Mouse (Mus musculus) neural tube, embryonic 10.5 days (tissue): Measurements from ENCODE around the gene Gnb5.
"Not testable (repeated sequence)": the region's sequence is repeated elsewhere in the genome, so short reads cannot be mapped to it uniquely, and the experiment has no call there.

ENCODE experiments used
- DNase-seq: peaks from one replicate; pipeline ENCODE4 v3.0.0-alpha.2; 2017; ENCODE audit warnings: low spot score; ENCODE audit errors: extremely low spot score

The Gnb5 gene

DNA sequence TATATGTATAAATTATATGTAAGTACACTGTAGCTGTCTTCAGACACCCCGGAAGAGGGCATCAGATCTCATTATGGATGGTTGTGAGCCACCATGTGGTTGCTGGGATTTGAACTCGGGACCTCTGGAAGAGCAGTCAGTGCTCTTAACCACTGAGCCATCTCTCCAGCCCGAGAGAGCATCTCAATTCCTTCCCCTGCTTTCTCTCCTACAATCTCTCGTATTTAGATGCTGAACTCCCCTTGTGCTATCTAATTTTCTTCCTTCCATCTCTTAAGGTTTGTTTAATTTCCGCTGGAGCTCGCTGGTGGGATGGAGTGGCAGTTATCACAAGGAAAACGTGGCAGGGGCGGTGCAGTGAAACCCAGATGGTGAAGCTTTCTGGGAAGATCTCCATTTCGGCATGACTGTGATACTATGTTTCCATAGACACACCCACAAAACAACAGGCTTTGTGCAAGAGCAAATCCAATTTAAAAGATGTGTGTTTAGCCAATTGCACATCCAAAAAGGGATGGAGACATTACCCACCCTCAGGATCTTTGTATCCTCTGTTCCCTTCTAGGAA is 51.1 kb downstream of the Gnb5 start:
- no peak for DNase-seq

DNA sequence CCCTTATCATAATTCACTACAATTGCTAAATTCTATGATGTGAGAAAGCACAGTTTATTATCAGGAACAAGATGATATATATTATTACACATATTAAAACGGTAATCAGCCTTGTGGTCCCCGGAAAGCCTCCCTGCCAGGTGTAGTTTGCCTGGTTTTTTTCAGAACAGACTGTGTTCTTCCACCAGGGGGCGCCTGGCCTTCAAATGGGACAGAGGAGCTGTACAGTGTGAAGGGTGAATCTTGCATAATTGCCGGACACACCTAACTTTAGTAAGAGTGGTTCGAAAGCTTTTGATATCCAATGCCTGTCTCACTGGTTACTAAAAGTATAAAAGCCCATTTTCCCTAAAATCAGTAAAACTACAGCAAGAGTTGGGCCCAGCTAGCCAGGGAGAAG is 55.6 kb downstream of the Gnb5 start:
- DNase-seq = peak; percentile 75

DNA sequence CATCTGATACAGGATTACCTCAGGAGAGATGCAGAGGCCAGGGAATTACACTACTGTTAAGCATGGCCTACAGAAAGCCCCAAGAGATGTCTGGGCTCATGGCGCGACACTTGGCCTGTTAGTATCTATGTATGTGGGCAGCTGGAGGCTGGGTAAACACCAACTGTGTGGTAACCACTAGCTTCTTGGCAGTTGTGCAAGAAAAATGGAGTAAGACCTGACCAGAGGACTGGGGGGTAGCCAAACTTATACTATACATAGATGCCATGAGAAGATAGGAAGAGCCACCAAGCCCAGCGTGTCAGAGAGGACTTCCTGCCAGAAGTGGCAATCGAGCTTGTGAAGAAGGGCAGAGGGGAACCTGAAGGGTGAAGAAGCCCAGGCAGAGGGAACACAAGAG is 56.1 kb downstream of the Gnb5 start:
- DNase-seq = no peak

DNA sequence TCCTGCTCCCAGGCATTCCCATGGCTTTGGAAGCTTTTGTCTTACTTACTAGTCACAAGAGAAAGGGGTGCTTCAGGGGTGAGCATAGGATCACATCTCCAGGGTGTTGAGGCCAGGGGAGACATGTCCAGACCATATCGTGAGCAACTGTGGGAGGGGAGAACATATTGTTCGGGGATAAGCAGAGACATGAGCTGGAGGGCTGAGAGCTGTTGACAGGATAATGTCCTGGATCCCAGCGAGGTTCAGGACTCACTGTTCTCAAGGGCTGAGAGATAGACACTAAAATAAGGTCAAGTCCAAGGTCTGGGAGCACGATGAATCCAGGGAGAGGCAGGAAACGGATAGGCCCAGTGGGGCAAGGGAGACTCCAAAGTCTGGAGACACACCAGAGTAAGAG is 56.9 kb downstream of the Gnb5 start:
- no peak for DNase-seq

DNA sequence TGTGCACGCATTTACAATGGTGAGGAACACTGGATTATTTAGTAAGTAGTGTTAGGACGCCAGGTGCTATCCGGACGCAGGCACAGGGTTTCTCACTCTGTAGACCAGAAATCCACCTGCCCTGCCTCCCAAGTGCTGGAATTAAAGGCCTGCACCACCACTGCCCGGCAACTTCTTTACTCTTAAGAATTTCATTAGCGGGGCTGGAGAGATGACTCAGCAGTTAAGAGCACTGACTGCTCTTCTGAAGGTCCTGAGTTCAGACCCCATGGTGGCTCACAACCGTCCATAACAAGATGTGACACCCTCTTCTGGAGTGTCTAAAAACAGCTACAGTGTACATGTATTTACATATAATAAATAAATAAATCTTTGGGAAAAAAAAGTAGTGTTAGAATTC is 57.6 kb downstream of the Gnb5 start:
- not testable (repeated sequence) for DNase-seq

DNA sequence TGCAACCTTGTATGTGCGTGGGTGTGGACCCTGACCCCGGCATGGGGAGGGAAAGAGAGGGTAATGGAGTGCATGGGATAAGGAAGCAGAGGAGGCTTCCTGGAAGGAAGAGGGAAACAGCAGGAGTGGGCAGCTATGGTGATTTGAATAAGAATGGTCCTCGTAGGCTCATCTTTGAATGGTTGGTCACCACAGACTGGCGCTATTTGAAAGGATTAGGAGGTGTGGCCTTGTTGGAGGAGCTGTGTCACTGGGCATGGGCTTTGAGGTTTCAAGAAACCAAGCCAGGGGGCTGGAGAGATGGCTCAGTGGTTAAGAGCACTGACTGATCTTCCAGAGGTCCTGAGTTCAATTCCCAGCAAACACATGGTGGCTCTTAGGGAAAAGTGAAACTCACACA is 59.1 kb downstream of the Gnb5 start:
- no peak for DNase-seq

DNA sequence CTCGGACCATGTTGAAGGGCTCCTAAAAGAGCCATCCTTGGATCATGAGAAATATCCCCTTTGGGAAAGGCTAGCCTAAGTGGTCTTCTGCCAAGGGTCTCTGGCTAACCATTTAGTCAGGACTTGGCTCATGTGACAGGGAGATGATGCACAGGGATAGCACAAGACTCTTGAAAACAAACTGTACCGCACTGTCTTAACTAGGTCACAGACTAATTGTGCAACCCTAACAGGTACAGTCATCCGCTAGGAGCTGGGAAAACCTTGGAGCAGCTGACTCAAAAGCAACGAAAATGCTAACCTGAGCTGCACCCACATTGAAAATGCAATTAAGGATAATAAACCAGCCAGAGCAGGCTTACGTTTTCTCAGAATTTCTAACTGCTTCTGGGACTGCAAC is 60.1 kb downstream of the Gnb5 start:
- no peak for DNase-seq

DNA sequence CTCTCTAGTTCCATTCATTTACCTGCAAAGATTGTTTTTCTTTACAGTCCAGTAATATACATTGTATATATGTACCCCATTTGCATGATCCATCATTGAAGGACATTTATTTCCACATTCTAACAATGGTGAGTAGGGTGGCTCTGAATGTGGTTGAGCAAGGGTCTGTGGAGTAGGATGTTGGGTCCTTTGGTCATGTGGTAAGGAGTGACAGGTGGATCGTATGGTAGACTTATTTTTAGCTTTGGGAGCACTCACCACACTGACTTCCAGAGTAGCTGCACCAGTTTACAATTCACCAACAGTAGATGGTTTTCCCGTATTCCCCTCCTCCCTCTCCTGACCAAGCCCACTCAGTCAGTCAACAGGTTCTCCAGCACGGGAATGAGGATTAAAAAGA is 62.7 kb downstream of the Gnb5 start:
- DNase-seq = no peak

DNA sequence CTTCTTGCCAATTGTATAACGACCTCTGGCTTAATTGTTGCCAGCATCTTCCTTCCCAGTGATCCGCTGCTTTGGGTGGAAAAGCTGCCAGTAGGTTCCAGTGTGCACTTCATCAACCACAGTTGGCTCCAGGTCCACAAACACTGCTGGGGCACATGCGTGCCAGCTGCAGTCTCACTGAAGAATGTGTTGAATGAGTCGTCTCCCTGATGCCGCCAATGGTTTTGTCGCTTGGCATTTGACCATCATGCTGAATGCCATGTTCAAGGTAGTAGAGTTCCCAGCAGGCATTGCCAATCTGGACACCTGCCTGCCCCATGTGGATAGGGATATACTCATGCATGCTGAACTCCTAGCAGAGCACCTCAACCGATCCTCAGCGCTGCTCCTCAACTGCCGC is 69.5 kb downstream of the Gnb5 start:
- DNase-seq = no peak

DNA sequence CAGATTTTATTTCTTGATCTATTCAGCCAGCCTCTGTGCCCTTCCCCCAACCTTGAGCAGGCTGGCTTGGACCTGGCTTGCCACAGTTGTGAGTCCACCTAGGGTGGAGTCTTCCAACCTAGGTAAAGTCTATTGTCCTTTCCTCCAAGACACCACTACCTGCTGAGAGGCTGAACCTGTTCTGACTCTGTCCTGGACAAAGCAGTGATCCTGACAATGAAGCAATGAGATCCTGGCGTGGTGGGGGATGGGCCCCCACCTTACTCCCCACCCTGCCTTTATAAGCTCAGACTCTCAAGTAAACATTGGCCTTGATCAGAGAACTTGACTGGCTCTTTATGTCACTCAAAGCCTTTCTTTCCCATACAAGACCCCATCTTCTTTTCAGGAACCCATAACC is 70.3 kb downstream of the Gnb5 start:
- no peak for DNase-seq

DNA sequence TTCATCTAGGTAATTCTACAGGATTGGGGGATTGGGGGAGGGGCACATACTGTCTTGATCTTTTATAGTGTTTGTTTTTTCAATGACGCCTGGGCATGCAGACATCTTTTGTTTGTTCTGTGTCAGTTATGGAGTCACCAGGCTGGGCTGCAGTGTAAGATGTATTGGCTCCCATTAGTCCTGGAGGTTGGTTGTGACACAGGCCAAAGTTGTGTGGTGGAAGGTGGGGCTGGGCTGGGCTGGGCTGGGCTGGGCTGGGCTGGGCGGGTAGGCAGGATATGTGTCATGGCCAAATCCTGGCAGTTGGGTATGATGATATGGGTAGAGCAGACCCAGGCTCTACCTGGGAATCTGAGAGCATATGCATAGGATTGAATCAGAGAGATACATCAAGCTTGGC is 72.7 kb downstream of the Gnb5 start:
- DNase-seq = no peak

DNA sequence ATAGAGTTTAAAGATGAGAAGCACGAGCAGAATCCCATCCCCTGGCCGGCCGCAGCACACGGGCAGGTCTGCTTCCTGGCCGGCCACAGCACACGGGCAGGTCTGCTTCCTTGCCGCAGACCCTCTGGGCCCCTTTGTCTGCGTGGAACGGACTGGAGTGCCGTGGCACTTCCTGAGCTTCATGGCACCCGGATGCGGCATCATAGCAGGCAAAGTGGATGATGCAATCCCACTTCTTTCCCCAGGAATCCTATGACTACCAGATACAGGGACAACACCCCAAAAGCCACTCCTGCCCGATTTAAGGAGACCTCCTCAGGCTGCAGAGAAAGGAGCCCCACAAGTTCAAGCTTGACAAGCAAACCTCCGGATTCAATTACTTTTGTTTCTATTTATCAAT is 76.7 kb downstream of the Gnb5 start:
- no peak for DNase-seq

DNA sequence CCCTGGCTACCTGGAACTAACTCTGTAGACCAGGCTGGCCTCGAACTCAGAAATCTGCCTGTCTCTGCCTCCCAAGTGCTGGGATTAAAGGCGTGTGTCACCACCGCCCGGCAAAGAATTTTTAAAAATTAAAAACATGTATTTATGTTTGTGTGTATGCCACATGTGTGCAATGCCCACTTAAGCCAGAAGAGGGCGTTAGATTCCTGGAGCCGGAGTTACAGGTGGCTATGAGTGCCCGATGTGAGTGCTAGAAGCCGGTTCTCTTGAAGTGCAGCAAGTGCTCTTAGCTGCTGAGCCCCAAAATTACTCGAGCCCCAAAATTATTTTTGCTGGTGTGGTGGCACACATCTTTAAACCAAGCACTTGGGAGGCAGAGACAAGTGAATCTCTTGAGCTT is 77.7 kb downstream of the Gnb5 start:
- no peak for DNase-seq

DNA sequence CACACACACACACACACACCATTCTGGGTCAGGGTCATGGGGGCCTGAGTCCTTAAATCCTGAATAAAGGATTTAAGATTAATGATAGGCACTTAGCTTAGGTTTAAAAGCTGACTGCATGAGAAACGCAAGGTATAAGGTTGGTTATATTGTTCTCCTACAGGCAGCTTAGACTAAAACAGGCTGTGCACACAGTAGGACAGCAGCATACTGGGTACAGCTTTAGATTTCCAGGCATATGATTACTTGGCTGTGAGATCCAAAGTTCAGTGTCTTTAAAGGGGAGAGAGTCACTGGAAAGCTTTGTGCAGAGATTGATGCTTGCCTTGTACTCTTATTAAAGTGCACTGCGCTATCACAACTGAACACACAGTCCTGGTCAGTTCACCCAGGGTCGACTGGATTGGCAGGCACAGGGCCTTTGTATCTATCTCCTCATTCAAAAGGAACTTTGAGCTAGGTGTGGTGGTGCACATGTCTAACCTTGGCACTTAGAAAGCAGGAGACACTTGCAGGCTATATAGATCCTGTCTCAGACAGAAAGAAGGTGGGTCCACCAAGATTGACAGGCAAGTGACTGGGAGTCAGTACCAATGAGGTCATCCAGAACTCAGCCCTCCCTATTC is 78.4 kb downstream of the Gnb5 start:
- no peak for DNase-seq

DNA sequence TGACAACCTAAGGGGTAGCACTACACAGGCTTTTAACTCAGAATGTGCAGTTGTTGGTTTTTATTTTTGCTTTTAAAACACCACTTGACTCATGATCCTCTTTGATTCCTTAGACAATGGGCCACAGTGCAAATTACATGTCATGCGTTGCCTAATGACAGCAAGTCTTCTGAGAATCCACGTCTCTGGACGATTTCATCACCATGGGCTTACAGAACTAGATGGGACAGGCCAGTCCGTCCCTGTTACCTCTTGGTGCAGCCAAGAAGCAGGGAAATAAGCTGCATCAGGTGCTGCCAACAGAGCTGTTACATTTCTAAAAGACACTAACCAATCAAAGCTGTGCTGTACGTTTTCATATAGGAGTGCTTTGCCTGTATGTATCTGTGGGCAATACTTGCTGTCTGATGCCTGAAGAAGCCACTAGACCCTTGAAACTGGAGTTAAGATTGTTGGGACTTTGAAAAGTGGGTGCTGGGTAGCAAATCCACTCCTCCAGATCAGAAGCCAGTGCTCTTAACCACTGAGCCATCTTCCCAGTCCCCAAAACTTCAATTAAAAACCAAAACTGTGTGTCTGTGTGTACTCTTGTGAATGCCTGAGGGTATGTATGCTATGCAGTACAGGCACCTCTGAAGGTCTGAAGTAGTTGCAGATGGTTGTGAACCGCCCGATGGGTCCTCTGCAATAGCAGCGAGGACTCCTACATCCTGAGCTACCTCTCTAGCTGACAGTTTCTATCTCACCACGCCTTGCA is 79.3 kb downstream of the Gnb5 start:
- DNase-seq = no peak

DNA sequence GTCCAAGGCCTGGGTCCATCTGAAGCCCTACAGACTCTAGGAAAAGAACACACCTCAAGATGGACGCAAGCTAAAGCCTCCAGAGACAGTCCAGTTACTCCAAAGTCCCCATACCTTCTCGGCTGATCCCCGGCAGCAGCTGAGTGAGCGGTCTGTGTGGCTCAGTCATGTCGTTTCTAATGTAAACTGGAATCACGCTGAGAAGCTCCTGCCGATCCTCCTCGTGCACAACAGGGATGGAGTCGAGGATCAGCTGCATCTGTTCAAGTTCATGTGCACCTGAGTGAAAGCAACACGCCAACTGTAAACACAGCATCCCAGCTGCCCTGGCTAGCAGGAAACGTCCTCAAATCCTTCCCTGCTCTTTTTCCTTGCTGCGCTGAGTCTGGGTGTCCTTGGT is 87.2 kb downstream of the Gnb5 start:
- no peak for DNase-seq
